ENCODE assay signal across 19 mouse cellular contexts in the genomic region with DNA sequence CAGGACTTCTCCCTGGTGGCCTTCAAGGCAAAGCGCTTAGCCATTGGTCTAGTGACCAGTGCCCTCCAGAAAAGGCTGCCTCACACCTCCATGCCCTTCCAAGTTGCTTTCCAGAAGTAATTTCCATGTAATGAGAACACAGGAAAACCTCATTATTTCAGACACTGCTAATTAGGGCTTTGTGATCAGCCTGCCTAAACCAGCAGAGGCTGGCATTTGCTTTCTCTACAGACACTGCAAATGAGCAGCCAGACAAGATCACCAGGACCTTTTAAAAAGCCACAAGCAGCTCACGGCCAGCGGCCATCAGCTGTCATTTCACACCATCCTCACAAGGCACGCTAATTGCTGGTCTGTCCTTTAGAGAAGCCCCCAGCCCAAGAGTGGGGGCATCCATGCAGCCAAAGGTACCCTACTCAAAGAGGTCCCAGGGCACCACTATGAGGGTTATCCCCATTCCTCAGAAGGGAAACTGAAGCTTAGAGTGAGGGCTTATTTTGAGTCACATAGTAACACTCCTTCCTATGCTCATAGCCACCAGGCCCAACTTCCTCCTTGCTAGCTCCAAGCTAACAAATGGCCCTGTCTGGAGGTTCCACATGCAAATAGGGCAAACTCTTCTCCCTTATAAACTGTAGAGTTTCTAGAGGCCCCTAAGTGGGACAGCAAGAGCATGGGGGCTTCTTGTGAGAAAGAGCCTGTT. TPM values are rescaled to one million over a fixed set of nuclear protein-coding genes. Genes with fewer than 3 reads are reported as not detected.
DNase-seq lines count a peak whose midpoint lies in the region; ATAC-seq and TF ChIP-seq lines count a peak whose summit lies in the region.
"Had no signal": no experiment of that assay in that cellular context is flagged by ENCODE, and none has a peak within 500 bp of the region (broad histone marks: within the 10 kb centered on the region; RNA-seq: fewer than 3 reads in every experiment).

No protein-coding gene starts in this region.

- no peaks in the 10 kb centered on the region for H3K9me3 ChIP-seq in midbrain, embryonic 13.5 days
- no peaks in the 10 kb centered on the region for H3K9me3 ChIP-seq in midbrain, embryonic 11.5 days (ENCODE audit: control insufficient read depth, low read length)
- H3K9me3 ChIP-seq in hindbrain, embryonic 16.5 days (ENCODE audit: control insufficient read depth, low read length), result no peaks in the 10 kb centered on the region
- H3K9me3 ChIP-seq in neural tube, embryonic 15.5 days (replicated peaks), result no peaks in the 10 kb centered on the region
- H3K9me3 ChIP-seq: embryonic facial prominence, embryonic 15.5 days; G1E; limb, embryonic 13.5 days had no signal

- peaks cover 12% of the 10 kb centered on the region; the same call in 1 of the 2 replicates for H3K4me1 ChIP-seq in midbrain, embryonic 13.5 days (replicated peaks)
- no peaks in the 10 kb centered on the region for H3K4me1 ChIP-seq in midbrain, embryonic 11.5 days (ENCODE audit: control insufficient read depth, insufficient read depth, low read length)
- H3K4me1 ChIP-seq in hindbrain, embryonic 16.5 days (ENCODE audit: control insufficient read depth, insufficient read depth, low read depth, low read length), result peaks cover 17% of the 10 kb centered on the region
- peaks cover 27% of the 10 kb centered on the region for H3K4me1 ChIP-seq in neural tube, embryonic 15.5 days
- H3K4me1 ChIP-seq in heart, adult 2 months (ENCODE audit: control insufficient read depth, insufficient read depth, low read length), result peaks cover 3% of the 10 kb centered on the region; the same call in 1 of the 2 replicates

- H3K4me2 ChIP-seq in midbrain, embryonic 13.5 days (replicated peaks), result no peak overlapping the region
- H3K4me2 ChIP-seq in midbrain, embryonic 11.5 days, result no peak overlapping the region
- H3K4me2 ChIP-seq in hindbrain, embryonic 16.5 days (ENCODE audit: low read length), result no peak overlapping the region
- no peak overlapping the region for H3K4me2 ChIP-seq in neural tube, embryonic 15.5 days
- H3K4me2 ChIP-seq: embryonic facial prominence, embryonic 15.5 days; limb, embryonic 13.5 days had no signal

- ATAC-seq in midbrain, embryonic 13.5 days, result no peak
- no peak for ATAC-seq in midbrain, embryonic 11.5 days (ENCODE audit: low FRiP score)
- peak; percentile 53; the same call in 1 of the 2 replicates for ATAC-seq in hindbrain, embryonic 16.5 days
- ATAC-seq in neural tube, embryonic 15.5 days (ENCODE audit: low FRiP score), result no peak

- TF ChIP-seq EP300 in heart, adult 2 months (IDR thresholded peaks at IDR 0.05; ENCODE audit: insufficient read depth, low read depth, low read length), result no peak

- no peaks in the 10 kb centered on the region for H3K27me3 ChIP-seq in midbrain, embryonic 13.5 days
- no peaks in the 10 kb centered on the region for H3K27me3 ChIP-seq in midbrain, embryonic 11.5 days (ENCODE audit: control insufficient read depth, insufficient read depth, low read length)
- H3K27me3 ChIP-seq in hindbrain, embryonic 16.5 days (replicated peaks; ENCODE audit: control insufficient read depth, insufficient read depth, low read length), result no peaks in the 10 kb centered on the region
- H3K27me3 ChIP-seq in neural tube, embryonic 15.5 days (replicated peaks), result no peaks in the 10 kb centered on the region
- no peaks in the 10 kb centered on the region for H3K27me3 ChIP-seq in heart, adult 2 months (ENCODE audit: control insufficient read depth, insufficient read depth, low read length)
- H3K27me3 ChIP-seq: embryonic facial prominence, embryonic 15.5 days; limb, embryonic 13.5 days had no signal

- WGBS in midbrain, embryonic 13.5 days, result 61% methylated on average over 4 of the region's 4 CpGs
- 79% methylated on average over 4 of the region's 4 CpGs for WGBS in midbrain, embryonic 11.5 days
- WGBS in hindbrain, embryonic 16.5 days, result 41% methylated on average over 4 of the region's 4 CpGs
- WGBS in neural tube, embryonic 15.5 days, result 53% methylated on average over 4 of the region's 4 CpGs
- WGBS in heart, adult 2 months, result 83% methylated on average over 4 of the region's 4 CpGs

- H3K79me2 ChIP-seq in heart, adult 2 months (replicated peaks; ENCODE audit: control insufficient read depth, insufficient read depth, low read length), result no peaks in the 10 kb centered on the region

- peak overlapping the region; percentile 41; the same call in 1 of the 2 replicates for H3K27ac ChIP-seq in midbrain, embryonic 13.5 days
- H3K27ac ChIP-seq in midbrain, embryonic 11.5 days (ENCODE audit: low read depth, low read length), result no peak overlapping the region
- H3K27ac ChIP-seq in hindbrain, embryonic 16.5 days (ENCODE audit: low read depth, low read length), result peak overlapping the region; percentile 55
- peak overlapping the region; percentile 45 for H3K27ac ChIP-seq in neural tube, embryonic 15.5 days (replicated peaks)
- H3K27ac ChIP-seq in heart, adult 2 months, result no peak overlapping the region
- H3K27ac ChIP-seq: embryonic facial prominence, embryonic 15.5 days; left cerebral cortex, adult 2 months; limb, embryonic 13.5 days; liver, embryonic 14.5 days had no signal

- TF ChIP-seq POLR2A in brain, embryonic 14.5 days (IDR thresholded peaks at IDR 0.05; ENCODE audit: borderline replicate concordance, extremely low read depth, insufficient read depth, insufficient read length, poor library complexity, severe bottlenecking), result no peak
- TF ChIP-seq POLR2A in heart, adult 2 months (IDR thresholded peaks at IDR 0.05; ENCODE audit: insufficient read depth, low read depth, low read length), result no peak

- H3K4me3 ChIP-seq in midbrain, embryonic 13.5 days (replicated peaks), result no peak overlapping the region
- H3K4me3 ChIP-seq in midbrain, embryonic 11.5 days (ENCODE audit: low read depth, low read length), result no peak overlapping the region
- H3K4me3 ChIP-seq in hindbrain, embryonic 16.5 days (ENCODE audit: low read length), result no peak overlapping the region
- H3K4me3 ChIP-seq in neural tube, embryonic 15.5 days (replicated peaks), result no peak overlapping the region
- H3K4me3 ChIP-seq in heart, adult 2 months, result no peak overlapping the region
- H3K4me3 ChIP-seq: embryonic facial prominence, embryonic 15.5 days; left cerebral cortex, adult 2 months; limb, embryonic 13.5 days had no signal

- intact Hi-C loops in heart, adult 2 months (cut with DNase I), result no loop called here

- DNase-seq in midbrain, embryonic 11.5 days (ENCODE audit: low spot score, missing footprints), result no peak
- DNase-seq in brain, embryonic 14.5 days (ENCODE audit: low read depth), result peak; percentile 79
- DNase-seq in heart, adult 2 months, result no peak
- DNase-seq in spleen, postnatal 10 days (ENCODE audit: low spot score in 2 of 2), result no peak
- DNase-seq in B cell, adult 2 months, result no peak
- DNase-seq: adrenal gland, adult 2 months; cerebellum, adult 9-10 months; gastrocnemius, postnatal 10 days; kidney, adult 2 months; kidney, postnatal 14 days; thymus, postnatal 36 days had no signal

- H3K9ac ChIP-seq in midbrain, embryonic 13.5 days (replicated peaks), result no peak overlapping the region
- H3K9ac ChIP-seq in midbrain, embryonic 11.5 days (ENCODE audit: low read length), result no peak overlapping the region
- H3K9ac ChIP-seq in hindbrain, embryonic 16.5 days (ENCODE audit: low read depth, low read length), result peak overlapping the region; percentile 42; the same call in 1 of the 2 replicates
- no peak overlapping the region for H3K9ac ChIP-seq in neural tube, embryonic 15.5 days (replicated peaks)
- no peak overlapping the region for H3K9ac ChIP-seq in heart, adult 2 months (ENCODE audit: low read depth, low read length)
- H3K9ac ChIP-seq: embryonic facial prominence, embryonic 15.5 days; limb, embryonic 13.5 days; liver, embryonic 14.5 days had no signal

- H3K36me3 ChIP-seq in midbrain, embryonic 13.5 days, result no peaks in the 10 kb centered on the region
- no peaks in the 10 kb centered on the region for H3K36me3 ChIP-seq in midbrain, embryonic 11.5 days (ENCODE audit: control insufficient read depth, insufficient read depth, low read length)
- H3K36me3 ChIP-seq in hindbrain, embryonic 16.5 days (ENCODE audit: control insufficient read depth, insufficient read depth, low read length), result no peaks in the 10 kb centered on the region
- no peaks in the 10 kb centered on the region for H3K36me3 ChIP-seq in neural tube, embryonic 15.5 days
- no peaks in the 10 kb centered on the region for H3K36me3 ChIP-seq in heart, adult 2 months (ENCODE audit: control insufficient read depth, insufficient read depth, low read length)
- H3K36me3 ChIP-seq: embryonic facial prominence, embryonic 15.5 days; G1E; limb, embryonic 13.5 days had no signal

- TF ChIP-seq CTCF in brain, embryonic 14.5 days (IDR thresholded peaks at IDR 0.05; ENCODE audit: borderline replicate concordance, extremely low read depth, insufficient read depth, insufficient read length), result no peak
- TF ChIP-seq CTCF in heart, adult 2 months (IDR thresholded peaks at IDR 0.05), result no peak

RNA-seq across cellular contexts. Expression of a gene that starts 49.0 kb away (rescaled TPM):
- polyA plus RNA-seq in midbrain, embryonic 13.5 days (2015; fragmentation: Nextera tagmentation; extraction: Ambion mirVana), result 10.7 and 11.8 TPM in 2 replicates
- polyA plus RNA-seq in midbrain, embryonic 11.5 days (2014; fragmentation: Nextera tagmentation; extraction: Ambion mirVana), result 2.9 and 3.2 TPM in 2 replicates
- 18.9 and 28.3 TPM in 2 replicates for polyA plus RNA-seq in brain, embryonic 14.5 days (2012; rRNA removed)
- polyA plus RNA-seq in hindbrain, embryonic 16.5 days (2015; fragmentation: Nextera tagmentation; extraction: Ambion mirVana), result 14.5 and 17.4 TPM in 2 replicates
- 12.4 and 13.9 TPM in 2 replicates for polyA plus RNA-seq in neural tube, embryonic 15.5 days (2015; fragmentation: Nextera tagmentation; extraction: Ambion mirVana)
- 1 to 10 TPM; 3.4 to 5.0 TPM for total RNA-seq in heart, adult 2 months (2021)
- 3.1 and 3.5 TPM in 2 replicates for polyA plus RNA-seq in heart, adult 2 months (2012; rRNA removed)
- polyA plus RNA-seq: G1E had no signal

Comparison
In these comparisons a context has a peak if more than half of its experiments do, and no peak if none do; other contexts are left out.
1. H3K27ac ChIP-seq: peak in midbrain, embryonic 13.5 days (single experiment), hindbrain, embryonic 16.5 days (single experiment) and neural tube, embryonic 15.5 days (single experiment); none in midbrain, embryonic 11.5 days (single experiment) and heart, adult 2 months (single experiment).